Mouse (Mus musculus) cerebellum, postnatal 36 days (tissue): ENCODE results near the gene Olfr203.
"Not testable (repeated sequence)": the region's sequence is repeated elsewhere in the genome, so short reads cannot be mapped to it uniquely, and the experiment has no call there.

Source experiments
- DNase-seq, 2 experiments: peaks; one replicate each; pipeline ENCODE4 v3.0.0; 2021 to 2022; ENCODE audit warnings: mixed read lengths in 2 of 2

The Olfr203 gene

DNA sequence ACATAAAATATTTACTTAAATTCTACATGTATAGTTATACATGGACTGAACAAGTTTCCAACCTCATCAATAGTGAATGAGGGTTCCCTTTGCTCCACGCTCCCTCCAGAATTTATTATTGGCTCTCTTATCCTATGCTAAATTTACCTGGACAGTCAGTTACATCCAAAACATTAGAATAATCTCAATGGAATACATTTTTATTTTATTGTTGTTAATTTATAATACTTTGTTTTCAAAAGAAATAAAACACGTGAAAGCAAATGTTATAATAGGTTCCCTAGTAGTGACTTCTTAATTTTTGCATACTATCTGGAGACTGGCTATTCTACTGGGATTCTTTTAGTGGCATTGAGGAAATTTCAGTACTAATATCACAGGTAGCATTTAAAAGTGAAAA lies at the start of gene Olfr203:
TSS of gene Olfr203 (plus strand) at position 301 of the 400 bp plus-strand sequence.
- DNase-seq: no peak

DNA sequence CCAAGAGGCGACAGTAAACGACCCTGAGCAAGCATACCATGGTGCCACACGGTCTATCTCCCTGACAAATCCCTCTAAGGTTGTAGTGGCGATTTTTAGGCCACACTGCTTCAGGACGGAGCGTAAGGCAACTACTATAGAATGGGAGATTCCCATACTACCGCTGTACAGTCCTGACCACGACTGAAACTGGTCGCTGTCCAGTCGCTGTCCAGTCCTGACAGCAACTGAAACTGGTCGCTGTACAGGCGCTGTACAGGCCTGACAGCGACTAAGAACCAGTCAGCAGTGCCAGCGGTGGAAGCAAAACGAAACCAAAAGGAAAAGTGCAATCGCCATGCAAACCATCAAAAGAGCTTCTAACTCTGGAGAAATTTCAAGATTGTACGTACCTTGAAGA lies 49.0 kb upstream of the Olfr203 start:
- DNase-seq: no peak

DNA sequence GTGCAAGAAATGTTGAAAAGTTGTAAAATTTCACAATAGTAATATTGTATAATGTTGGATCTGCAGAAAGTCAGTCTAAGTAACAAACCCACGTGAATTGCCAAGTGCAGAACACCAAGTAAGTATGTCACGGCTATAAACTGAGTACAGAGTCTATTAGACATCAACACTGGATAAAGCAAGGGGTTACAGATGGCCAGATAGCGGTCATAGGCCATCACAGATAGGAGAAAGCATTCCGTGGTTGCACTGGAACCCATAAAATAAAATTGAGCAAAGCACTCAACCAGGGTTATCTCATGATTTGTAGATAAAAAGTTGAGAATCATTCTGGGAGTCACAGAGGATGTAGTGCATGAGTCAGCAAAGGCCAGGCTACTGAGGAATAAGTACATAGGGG lies 29.6 kb upstream of the Olfr203 start:
- not testable (repeated sequence) for DNase-seq

DNA sequence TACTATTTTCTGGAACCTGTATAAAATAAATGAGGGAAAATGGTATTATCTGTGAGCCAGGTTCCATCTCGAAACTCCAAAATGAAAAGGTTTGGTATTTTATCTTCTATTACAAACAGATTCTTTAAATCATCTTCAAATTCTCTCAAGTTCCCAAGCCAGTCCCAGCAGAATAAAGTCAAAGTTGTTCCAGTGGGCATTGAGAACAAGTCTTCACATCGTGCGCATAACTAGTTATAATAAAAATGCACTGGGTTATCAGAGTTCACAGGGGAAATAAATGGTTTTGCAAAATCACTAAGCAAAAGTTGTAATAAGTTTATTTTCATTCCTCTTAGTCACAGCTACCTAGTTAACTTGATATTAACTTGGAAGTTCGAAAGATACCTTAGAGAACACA lies 26.1 kb upstream of the Olfr203 start, which contains the start of gene Olfr201:
TSS of gene Olfr201 (minus strand) at position 101 of the 400 bp plus-strand sequence.
- DNase-seq: not testable (repeated sequence)

DNA sequence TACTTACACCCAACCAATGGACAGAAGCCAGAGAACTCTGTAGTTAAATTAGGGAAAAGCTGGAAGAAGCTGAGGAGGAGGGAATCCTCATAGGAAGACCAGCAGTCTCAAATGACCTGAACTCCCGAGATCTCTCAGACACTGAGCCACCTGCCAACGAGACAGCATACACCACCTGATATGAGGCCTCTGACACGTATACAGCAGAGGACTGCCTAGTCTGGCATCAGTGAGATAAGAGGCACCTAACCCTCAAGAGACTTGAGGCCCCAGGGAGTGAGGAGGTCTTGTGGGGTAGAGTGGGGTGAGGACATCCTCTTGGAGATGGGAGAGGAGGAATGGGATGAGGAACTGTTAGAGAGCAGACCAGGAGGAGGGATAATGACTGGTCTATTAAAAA lies 18.1 kb upstream of the Olfr203 start:
- no peak for DNase-seq

DNA sequence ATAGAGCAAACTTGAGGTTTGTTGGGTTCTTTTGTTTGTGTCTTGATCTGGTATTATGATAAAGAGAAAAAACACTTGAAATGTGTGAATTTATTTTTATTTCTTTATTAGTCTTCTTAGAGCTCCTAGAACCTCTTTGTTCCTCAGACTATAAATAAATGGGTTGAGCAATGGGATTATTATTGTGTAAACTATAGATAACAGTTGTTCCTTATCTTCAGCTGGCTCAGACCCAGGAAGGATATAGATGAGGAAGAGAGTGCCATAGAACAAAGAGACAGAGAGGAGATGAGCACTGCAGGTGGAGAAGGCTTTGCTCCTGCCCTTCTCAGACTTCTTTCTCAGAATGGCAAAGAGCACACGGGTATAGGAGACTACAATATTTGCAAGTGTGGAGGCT lies 15.2 kb upstream of the Olfr203 start:
- DNase-seq: no peak

DNA sequence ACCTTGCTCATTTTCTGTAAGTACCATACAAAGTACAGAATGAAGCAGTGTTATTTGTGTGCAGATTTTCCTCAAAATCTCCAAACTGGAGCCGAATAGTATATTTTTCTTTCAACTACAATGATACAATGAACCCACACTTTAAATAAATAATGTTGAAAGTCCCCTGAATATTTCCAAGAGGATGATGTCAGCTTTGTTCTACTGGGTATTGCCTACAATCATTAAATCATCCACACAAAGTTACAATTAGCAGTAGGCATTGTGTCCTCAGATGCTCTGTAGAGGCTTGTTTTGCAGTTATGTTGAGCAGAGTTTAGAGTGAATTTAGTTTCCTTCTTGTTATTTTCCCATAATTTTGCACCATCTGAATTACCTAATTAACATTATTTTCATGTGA lies 12.0 kb upstream of the Olfr203 start, which contains the start of gene Olfr202:
TSS of gene Olfr202 (minus strand) at position 101 of the 400 bp plus-strand sequence.
- no peak for DNase-seq

DNA sequence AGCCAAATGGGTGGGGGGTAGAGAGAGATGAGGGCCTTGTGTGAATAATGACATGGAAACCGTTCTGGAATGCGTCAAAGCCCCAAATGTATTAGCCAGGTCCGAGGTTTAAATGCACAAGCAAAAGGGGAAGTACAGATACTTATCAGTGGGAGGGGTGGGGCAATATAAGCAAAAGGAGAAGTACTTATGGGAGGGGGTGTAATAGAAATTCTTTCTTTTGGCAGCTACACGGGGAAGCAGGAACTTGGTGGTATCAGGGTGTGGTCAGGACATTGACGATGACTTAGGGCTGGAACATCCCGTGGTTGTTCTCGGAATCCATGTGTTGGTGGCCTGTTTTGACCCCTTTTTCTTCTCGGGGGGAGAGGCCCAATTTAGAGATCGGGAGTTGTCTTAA lies 11.1 kb upstream of the Olfr203 start:
- DNase-seq: not testable (repeated sequence)

DNA sequence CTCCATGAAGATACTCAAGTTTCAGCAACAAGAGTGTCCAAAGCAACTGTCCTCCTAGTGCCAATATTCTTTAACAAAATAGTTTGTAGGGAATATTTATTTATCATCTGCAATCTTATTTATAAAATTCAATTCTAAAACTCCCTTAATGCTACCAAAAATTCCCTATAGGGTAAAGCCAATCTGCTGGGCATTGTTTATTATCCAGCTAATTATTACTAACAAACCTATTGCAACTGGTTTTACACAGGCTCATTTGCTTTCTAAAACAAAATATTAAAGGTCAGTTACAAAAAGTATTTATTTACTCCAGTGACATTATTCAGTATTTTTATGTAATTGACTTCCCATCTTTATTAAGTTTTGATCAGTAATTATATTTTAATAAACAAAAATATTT lies 19.5 kb downstream of the Olfr203 start, which contains the start of gene Olfr204:
TSS of gene Olfr204 (minus strand) at position 101 of the 400 bp plus-strand sequence.
- DNase-seq: no peak

DNA sequence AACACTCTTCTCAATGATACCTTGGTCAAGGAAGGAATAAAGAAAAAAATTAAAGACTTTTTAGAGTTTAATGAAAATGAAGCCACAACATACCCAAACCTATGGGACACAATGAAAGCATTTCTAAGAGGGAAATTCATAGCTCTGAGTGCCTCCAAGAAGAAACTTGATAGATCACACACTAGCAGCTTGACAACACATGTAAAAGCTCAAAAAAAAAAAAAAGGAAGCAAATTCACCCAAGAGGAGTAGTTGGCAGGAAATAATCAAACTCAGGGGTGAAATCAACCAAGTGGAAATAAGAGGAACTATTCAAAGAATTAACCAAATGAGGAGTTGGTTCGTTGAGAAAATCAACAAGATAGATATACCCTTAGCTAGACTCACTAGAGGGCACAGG lies 24.6 kb downstream of the Olfr203 start:
- DNase-seq: not testable (repeated sequence)

DNA sequence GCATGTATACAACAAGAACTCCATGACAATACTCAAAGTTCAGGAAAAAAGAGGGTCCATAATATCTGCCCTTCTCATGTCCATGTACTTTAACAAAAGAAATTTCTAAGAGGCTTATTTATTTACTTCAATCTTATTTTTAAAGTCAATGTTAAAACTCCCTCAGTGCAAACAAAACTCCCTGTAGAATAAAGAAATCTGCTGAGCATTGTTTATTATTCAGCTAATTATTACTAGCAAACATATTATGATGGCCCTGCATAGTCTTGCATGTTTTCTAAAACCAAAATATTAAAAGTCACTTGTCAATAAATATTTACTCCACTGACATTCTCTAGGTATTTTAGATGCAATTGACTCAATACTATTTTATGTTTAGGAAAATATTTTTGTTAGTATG lies 32.4 kb downstream of the Olfr203 start, which contains the start of gene Olfr205:
TSS of gene Olfr205 (minus strand) at position 101 of the 400 bp plus-strand sequence.
- DNase-seq: no peak

DNA sequence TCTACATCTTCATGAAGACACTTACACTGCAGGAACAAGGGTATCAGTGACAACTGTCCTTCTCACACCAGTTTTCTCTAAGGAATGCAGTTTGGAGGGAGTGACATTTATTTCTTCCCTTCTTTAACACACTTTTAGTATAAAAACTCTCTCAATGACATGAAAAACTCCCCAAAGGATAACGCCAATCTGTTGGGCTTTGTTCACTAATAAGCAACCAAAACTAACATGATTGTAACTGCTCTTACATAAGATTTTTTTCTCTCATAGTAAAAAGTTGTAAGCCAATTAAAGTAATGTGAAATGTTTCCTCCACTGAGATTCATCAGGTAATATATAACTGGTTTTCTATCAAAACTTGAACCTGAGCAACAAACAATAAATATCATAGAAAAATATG lies 50.5 kb downstream of the Olfr203 start, which contains the start of gene Olfr206:
TSS of gene Olfr206 (minus strand) at position 101 of the 400 bp plus-strand sequence.
- no peak for DNase-seq
